Mouse (Mus musculus): ENCODE measurements at regions not wholly inside any gene's neighbourhood (a gene's known extent, or its start where the extent isn't known, plus 50 kb on each side); places are given as distances from the start of the nearest gene placed in this dataset.

- Histone ChIP-seq H3K4me3 (peak overlapping the region; percentile 40), H3K9me3 (no peaks in the 10 kb centered on the region), H3K27me3 (no peaks in the 10 kb centered on the region; the same call in 1 of the 2 replicates), H3K4me2 (peak overlapping the region; percentile 65), H3K9ac (peak overlapping the region; percentile 80), H3K4me1 (replicated peaks) (peaks cover 46% of the 10 kb centered on the region), H3K27ac (peak overlapping the region; percentile 100), H3K36me3 (no peaks in the 10 kb centered on the region)
- ATAC-seq (ENCODE audit: low FRiP score) = peak; percentile 44
- WGBS = 2% methylated on average over 13 of the region's 13 CpGs
Observed at GRCm38 (mm10) chr14:25378717-25379224, 80.2 kb upstream of the Zmiz1 start.

- ATAC-seq (ENCODE audit: low FRiP score) = no peak
- Histone ChIP-seq H3K4me3 (no peak overlapping the region), H3K36me3 (no peaks in the 10 kb centered on the region), H3K27ac (no peak overlapping the region), H3K9me3 (no peaks in the 10 kb centered on the region), H3K27me3 (peaks cover 6% of the 10 kb centered on the region; the same call in 1 of the 2 replicates), H3K4me2 (no peak overlapping the region), H3K4me1 (replicated peaks) (peaks cover 28% of the 10 kb centered on the region), H3K9ac (no peak overlapping the region)
- WGBS = 91% methylated on average over 4 of the region's 4 CpGs
Observed at GRCm38 (mm10) chr14:25383169-25383824, 75.7 kb upstream of the Zmiz1 start.

- H3K27ac ChIP-seq = no peak overlapping the region
- WGBS = 65% methylated on average over 5 of the region's 5 CpGs
- no peaks in the 10 kb centered on the region for H3K9me3 ChIP-seq
- no peaks in the 10 kb centered on the region for H3K36me3 ChIP-seq
- no peak overlapping the region for H3K4me2 ChIP-seq
- no peak overlapping the region for H3K9ac ChIP-seq
- no peak overlapping the region for H3K4me3 ChIP-seq
- ATAC-seq (ENCODE audit: low FRiP score) = no peak
- peaks cover 12% of the 10 kb centered on the region; the same call in 1 of the 2 replicates for H3K4me1 ChIP-seq (replicated peaks)
- peaks cover 6% of the 10 kb centered on the region; the same call in 1 of the 2 replicates for H3K27me3 ChIP-seq
Observed at GRCm38 (mm10) chr14:25385644-25386043, 73.3 kb upstream of the Zmiz1 start.

GRCm38 (mm10) chr14:25387780-25388179, 71.2 kb upstream of the Zmiz1 start:
- Histone ChIP-seq H3K4me1 (replicated peaks) (peaks cover 10% of the 10 kb centered on the region; the same call in 1 of the 2 replicates), H3K27ac (no peak overlapping the region), H3K9ac (no peak overlapping the region), H3K27me3 (0 out of 2 replicates have a peak, but pooled peaks cover 6% of the 10 kb centered on the region), H3K36me3 (no peaks in the 10 kb centered on the region), H3K9me3 (no peaks in the 10 kb centered on the region), H3K4me2 (no peak overlapping the region), H3K4me3 (no peak overlapping the region)
- ATAC-seq (ENCODE audit: low FRiP score) = no peak
- WGBS = 95% methylated on average over 4 of the region's 4 CpGs

- ATAC-seq (ENCODE audit: low FRiP score) = no peak
- no peak overlapping the region for H3K27ac ChIP-seq
- no peaks in the 10 kb centered on the region for H3K9me3 ChIP-seq
- no peaks in the 10 kb centered on the region for H3K36me3 ChIP-seq
- H3K27me3 ChIP-seq = 0 out of 2 replicates have a peak, but pooled peaks cover 6% of the 10 kb centered on the region
- H3K4me3 ChIP-seq = no peak overlapping the region
- H3K9ac ChIP-seq = no peak overlapping the region
- peaks cover 9% of the 10 kb centered on the region; the same call in 1 of the 2 replicates for H3K4me1 ChIP-seq (replicated peaks)
- H3K4me2 ChIP-seq = no peak overlapping the region
- WGBS = 17% methylated on average over 2 of the region's 2 CpGs
Observed at GRCm38 (mm10) chr14:25389314-25389713, 69.7 kb upstream of the Zmiz1 start.

- WGBS = 66% methylated on average over 6 of the region's 6 CpGs
- H3K4me1 ChIP-seq (replicated peaks) = peaks cover 23% of the 10 kb centered on the region
- H3K9ac ChIP-seq = no peak overlapping the region
- H3K9me3 ChIP-seq = no peaks in the 10 kb centered on the region
- H3K4me3 ChIP-seq = no peak overlapping the region
- 0 out of 2 replicates have a peak, but pooled peaks cover 6% of the 10 kb centered on the region for H3K27me3 ChIP-seq
- no peak for ATAC-seq (ENCODE audit: low FRiP score)
- H3K4me2 ChIP-seq = no peak overlapping the region
- no peaks in the 10 kb centered on the region for H3K36me3 ChIP-seq
- H3K27ac ChIP-seq = no peak overlapping the region
Observed at GRCm38 (mm10) chr14:25392412-25392811, 66.6 kb upstream of the Zmiz1 start.

GRCm38 (mm10) chr14:25392940-25393339, 66.0 kb upstream of the Zmiz1 start:
- no peak overlapping the region for H3K4me3 ChIP-seq
- no peak for ATAC-seq (ENCODE audit: low FRiP score)
- WGBS = 67% methylated on average over 6 of the region's 6 CpGs
- H3K27ac ChIP-seq = no peak overlapping the region
- H3K36me3 ChIP-seq = no peaks in the 10 kb centered on the region
- H3K27me3 ChIP-seq = 0 out of 2 replicates have a peak, but pooled peaks cover 3% of the 10 kb centered on the region
- no peaks in the 10 kb centered on the region for H3K9me3 ChIP-seq
- H3K9ac ChIP-seq = no peak overlapping the region
- H3K4me2 ChIP-seq = no peak overlapping the region
- H3K4me1 ChIP-seq (replicated peaks) = peaks cover 28% of the 10 kb centered on the region

GRCm38 (mm10) chr14:25394931-25395330, 64.1 kb upstream of the Zmiz1 start:
- H3K9ac ChIP-seq = no peak overlapping the region
- no peak for ATAC-seq (ENCODE audit: low FRiP score)
- H3K4me3 ChIP-seq = no peak overlapping the region
- H3K4me2 ChIP-seq = no peak overlapping the region
- H3K36me3 ChIP-seq = no peaks in the 10 kb centered on the region
- no peaks in the 10 kb centered on the region for H3K9me3 ChIP-seq
- H3K27me3 ChIP-seq = no peaks in the 10 kb centered on the region
- WGBS = 37% methylated on average over 6 of the region's 6 CpGs
- no peak overlapping the region for H3K27ac ChIP-seq
- peaks cover 30% of the 10 kb centered on the region for H3K4me1 ChIP-seq (replicated peaks)

- ATAC-seq (ENCODE audit: low FRiP score) = peak; percentile 53
- Histone ChIP-seq H3K9me3 (no peaks in the 10 kb centered on the region), H3K4me2 (peak overlapping the region; percentile 21), H3K27me3 (0 out of 2 replicates have a peak, but pooled peaks cover 7% of the 10 kb centered on the region), H3K4me1 (replicated peaks) (peaks cover 30% of the 10 kb centered on the region), H3K4me3 (no peak overlapping the region), H3K9ac (peak overlapping the region; percentile 62; the same call in 1 of the 2 replicates), H3K36me3 (no peaks in the 10 kb centered on the region), H3K27ac (peak overlapping the region; percentile 84)
- 1% methylated on average over 9 of the region's 9 CpGs for WGBS
Observed at GRCm38 (mm10) chr14:25396990-25397531, 61.9 kb upstream of the Zmiz1 start.

- Histone ChIP-seq H3K4me2 (no peak overlapping the region), H3K27me3 (0 out of 2 replicates have a peak, but pooled peaks cover 11% of the 10 kb centered on the region), H3K36me3 (no peaks in the 10 kb centered on the region), H3K27ac (peak overlapping the region; percentile 84), H3K4me3 (no peak overlapping the region), H3K9me3 (no peaks in the 10 kb centered on the region), H3K9ac (peak overlapping the region; percentile 62), H3K4me1 (replicated peaks) (peaks cover 30% of the 10 kb centered on the region)
- ATAC-seq (ENCODE audit: low FRiP score) = peak; percentile 50
- WGBS = 9% methylated on average over 5 of the region's 5 CpGs
Observed at GRCm38 (mm10) chr14:25397751-25398150, 61.2 kb upstream of the Zmiz1 start.

GRCm38 (mm10) chr14:25398745-25399144, 60.2 kb upstream of the Zmiz1 start:
- Histone ChIP-seq H3K27me3 (0 out of 2 replicates have a peak, but pooled peaks cover 19% of the 10 kb centered on the region), H3K4me3 (no peak overlapping the region), H3K4me1 (replicated peaks) (peaks cover 30% of the 10 kb centered on the region), H3K9me3 (no peaks in the 10 kb centered on the region), H3K4me2 (no peak overlapping the region), H3K36me3 (no peaks in the 10 kb centered on the region), H3K9ac (no peak overlapping the region), H3K27ac (no peak overlapping the region)
- ATAC-seq (ENCODE audit: low FRiP score) = no peak
- 89% methylated on average over 5 of the region's 5 CpGs for WGBS

- ATAC-seq (ENCODE audit: low FRiP score) = no peak
Observed at GRCm38 (mm10) chr14:25399286-25399685, 59.7 kb upstream of the Zmiz1 start.

More at GRCm38 (mm10) chr14:25399286-25399685, 59.7 kb upstream of the Zmiz1 start:
- Histone ChIP-seq H3K4me3 (no peak overlapping the region), H3K27me3 (0 out of 2 replicates have a peak, but pooled peaks cover 19% of the 10 kb centered on the region), H3K36me3 (no peaks in the 10 kb centered on the region), H3K9me3 (no peaks in the 10 kb centered on the region), H3K9ac (no peak overlapping the region), H3K4me1 (replicated peaks) (peaks cover 30% of the 10 kb centered on the region), H3K27ac (no peak overlapping the region), H3K4me2 (no peak overlapping the region)
- WGBS = 79% methylated on average over 3 of the region's 3 CpGs

Measured in hindbrain, embryonic 13.5 days (tissue).